8 mouse cellular contexts compared by ENCODE assay signal in the genomic region with DNA sequence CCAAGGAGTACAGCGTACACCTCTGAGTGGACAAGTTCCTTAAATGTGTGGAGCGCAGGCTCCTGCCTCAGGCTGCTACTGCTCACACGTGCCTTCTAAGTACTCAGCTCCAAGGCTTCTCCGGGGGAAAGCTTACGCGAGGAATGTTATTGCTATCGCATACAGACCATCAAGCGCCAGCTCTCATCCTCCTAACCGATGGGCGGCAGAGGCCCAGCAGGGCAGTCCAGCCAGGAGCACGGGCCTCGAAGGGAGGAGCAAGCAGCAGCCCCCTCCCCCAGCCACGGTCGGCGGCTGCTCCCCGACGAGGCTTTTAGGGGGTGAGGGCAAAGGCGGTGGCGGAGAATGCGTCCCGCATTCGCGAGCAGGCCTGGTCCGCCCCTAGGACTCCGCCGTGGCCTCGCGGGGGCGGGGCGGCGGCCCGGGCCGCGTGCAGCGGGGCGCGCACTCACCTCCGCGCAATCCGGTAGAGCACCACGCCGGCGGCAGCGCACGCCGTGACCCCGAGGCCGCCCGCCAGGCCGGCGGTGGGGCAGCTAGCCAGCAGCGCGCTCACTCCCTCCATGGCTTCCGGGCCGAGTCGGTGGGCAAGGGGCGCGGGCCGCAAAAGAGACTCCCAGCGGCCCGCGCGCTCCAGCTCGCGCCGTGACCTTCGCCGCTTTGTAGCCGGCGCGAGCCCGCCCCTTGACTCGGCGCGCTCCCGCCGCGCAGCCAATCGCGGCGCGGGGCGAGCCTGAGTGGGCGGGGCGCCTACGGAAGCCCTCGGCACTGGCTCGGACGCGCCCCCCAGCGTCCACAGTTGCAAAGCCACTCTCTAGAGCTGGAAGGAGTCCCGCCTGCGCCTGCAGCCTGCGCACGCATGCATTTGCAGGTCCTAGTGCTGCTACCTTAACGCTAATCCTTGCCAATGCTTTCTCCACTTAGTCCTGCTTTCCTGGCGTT. TPM values are rescaled to one million over a fixed set of nuclear protein-coding genes. Genes with fewer than 3 reads are reported as not detected.
DNase-seq lines count a peak whose midpoint lies in the region; ATAC-seq lines count a peak whose summit lies in the region.

A gene (minus strand): TSS at position 662 of the 942 bp plus-strand sequence.

- H3K9ac ChIP-seq in hindbrain, embryonic 13.5 days: peak within 1 kb of the TSS; percentile 92

- H3K36me3 ChIP-seq in hindbrain, embryonic 13.5 days: peaks cover 10% of the 10 kb centered on the region

- peak within 1 kb of the TSS; percentile 87 for H3K27ac ChIP-seq in hindbrain, embryonic 13.5 days

- DNase-seq in NIH3T3 (ENCODE audit: low read depth): peak; percentile 96
- DNase-seq in cerebellum, postnatal 10 days: peak; percentile 99
- DNase-seq in frontal cortex, postnatal 14 days (ENCODE audit: low spot score in 2 of 2): peak; percentile 88 to 95
- peak; percentile 93 to 97 for DNase-seq in layer of hippocampus, postnatal 25 days (ENCODE audit: extremely low spot score in 1 of 2, low spot score in 1 of 2)
- peak; percentile 94 for DNase-seq in lung, postnatal 25 days (ENCODE audit: low spot score)
- peak; percentile 98 for DNase-seq in retina, embryonic 14.5 days (ENCODE audit: low spot score)
- peak; percentile 99 for DNase-seq in thymus, postnatal 4 days

- peak within 1 kb of the TSS; percentile 99 for H3K4me2 ChIP-seq in hindbrain, embryonic 13.5 days

- H3K27me3 ChIP-seq in hindbrain, embryonic 13.5 days: no peaks in the 10 kb centered on the region

- peak within 1 kb of the TSS; percentile 93 for H3K4me3 ChIP-seq in hindbrain, embryonic 13.5 days

- ATAC-seq in hindbrain, embryonic 13.5 days (ENCODE audit: low FRiP score): peak; percentile 88

- H3K9me3 ChIP-seq in hindbrain, embryonic 13.5 days: no peaks in the 10 kb centered on the region

- under 1% methylated on average over 83 of the region's 97 CpGs for WGBS in hindbrain, embryonic 13.5 days

- peaks cover 52% of the 10 kb centered on the region for H3K4me1 ChIP-seq in hindbrain, embryonic 13.5 days (replicated peaks)

RNA-seq across cellular contexts. Expression of the gene that starts here (rescaled TPM):
- polyA plus RNA-seq in hindbrain, embryonic 13.5 days (2015; fragmentation: Nextera tagmentation; extraction: Ambion mirVana): 36.3 and 41.2 TPM in 2 replicates
- total RNA-seq in layer of hippocampus, postnatal 25 days (2021): 10 to 100 TPM; 66.5 to 70.7 TPM

Comparison
In these comparisons a context has a peak if more than half of its experiments do, and no peak if none do; other contexts are left out.
1. Peak in every context shown above with its lines: DNase-seq, ATAC-seq, H3K4me3 ChIP-seq and H3K27ac ChIP-seq.